Comparison of ENCODE assay signal across 8 mouse cellular contexts in genomic region chr5:64155861-64156550, GRCm38 (mm10). TPM values are rescaled to one million over a fixed set of nuclear protein-coding genes. Genes with fewer than 3 reads are reported as not detected.
DNase-seq lines count a peak whose midpoint lies in the region; ATAC-seq and TF ChIP-seq lines count a peak whose summit lies in the region.

Tbc1d1 (plus strand) TSS chr5:64156305.

- peaks cover 5% of the 10 kb centered on the region for H3K4me1 ChIP-seq in heart, adult 2 months (ENCODE audit: control insufficient read depth, insufficient read depth, low read length)
- H3K4me1 ChIP-seq in limb, embryonic 14.5 days (ENCODE audit: control insufficient read depth, insufficient read depth, low read length) = peaks cover 7% of the 10 kb centered on the region; the same call in 1 of the 2 replicates

- no peak; the same call in 1 of the 2 replicates for TF ChIP-seq POLR2A in heart, adult 2 months (IDR thresholded peaks at IDR 0.05; ENCODE audit: insufficient read depth, low read depth, low read length)
- no peak for TF ChIP-seq POLR2A in limb, embryonic 14.5 days (IDR thresholded peaks at IDR 0.05; ENCODE audit: borderline replicate concordance, extremely low read depth, insufficient read depth, insufficient read length)

- H3K4me3 ChIP-seq in heart, adult 2 months = peak within 1 kb of the TSS; percentile 37
- H3K4me3 ChIP-seq in limb, embryonic 14.5 days (replicated peaks; ENCODE audit: low read length) = peak within 1 kb of the TSS; percentile 12; the same call in 1 of the 2 replicates

- WGBS in heart, adult 2 months = 13% methylated on average over 11 of the region's 11 CpGs
- 29% methylated on average over 11 of the region's 11 CpGs for WGBS in limb, embryonic 14.5 days

- H3K27ac ChIP-seq in heart, adult 2 months = peak within 1 kb of the TSS; percentile 44
- no peak within 1 kb of the TSS; the same call in 1 of the 2 replicates for H3K27ac ChIP-seq in limb, embryonic 14.5 days (replicated peaks; ENCODE audit: low read depth, low read length)

- intact Hi-C loops in heart, adult 2 months (cut with DNase I) = loop anchor here (5.0 kb wide), 1 partner anchor 41 kb away; no protein-coding TSS in a partner anchor

- peak; percentile 28 for DNase-seq in layer of hippocampus, adult 11-12 months (ENCODE audit: low spot score)
- DNase-seq in layer of hippocampus, adult 9-10 months (ENCODE audit: low spot score) = no peak
- peak; percentile 69 for DNase-seq in embryo, embryonic 10.5 days (ENCODE audit: low spot score)
- DNase-seq in heart, adult 2 months = peak; percentile 49 to 70
- peak; percentile 55 for DNase-seq in kidney, adult 18-20 months
- no peak for DNase-seq in limb, embryonic 14.5 days (ENCODE audit: low spot score)
- DNase-seq in naive thymus-derived CD4-positive, alpha-beta T cell, adult 2 months (ENCODE audit: low read depth) = peak; percentile 66
- peak; percentile 26 for DNase-seq in testis, postnatal 14 days (ENCODE audit: low spot score)

- no peaks in the 10 kb centered on the region for H3K79me2 ChIP-seq in heart, adult 2 months (replicated peaks; ENCODE audit: control insufficient read depth, insufficient read depth, low read length)

- no peak for TF ChIP-seq EP300 in heart, adult 2 months (IDR thresholded peaks at IDR 0.05; ENCODE audit: insufficient read depth, low read depth, low read length)

- ATAC-seq in limb, embryonic 14.5 days (ENCODE audit: low FRiP score, low read depth) = no peak

- no peaks in the 10 kb centered on the region for H3K9me3 ChIP-seq in limb, embryonic 14.5 days (ENCODE audit: control insufficient read depth, low read length)

- peaks cover 3% of the 10 kb centered on the region; the same call in 1 of the 2 replicates for H3K27me3 ChIP-seq in heart, adult 2 months (ENCODE audit: control insufficient read depth, insufficient read depth, low read length)
- peaks cover 33% of the 10 kb centered on the region for H3K27me3 ChIP-seq in limb, embryonic 14.5 days (ENCODE audit: control insufficient read depth, insufficient read depth, low read length)

- peak within 1 kb of the TSS; percentile 51; the same call in 1 of the 2 replicates for H3K9ac ChIP-seq in heart, adult 2 months (ENCODE audit: low read depth, low read length)
- no peak within 1 kb of the TSS for H3K9ac ChIP-seq in limb, embryonic 14.5 days (ENCODE audit: low read depth, low read length, severe bottlenecking)

- H3K36me3 ChIP-seq in heart, adult 2 months (ENCODE audit: control insufficient read depth, insufficient read depth, low read length) = no peaks in the 10 kb centered on the region
- H3K36me3 ChIP-seq in limb, embryonic 14.5 days (ENCODE audit: control insufficient read depth, insufficient read depth, low read length) = no peaks in the 10 kb centered on the region

- H3K4me2 ChIP-seq in limb, embryonic 14.5 days (replicated peaks; ENCODE audit: low read depth, low read length, severe bottlenecking) = peak within 1 kb of the TSS; percentile 28; the same call in 1 of the 2 replicates

- no peak for TF ChIP-seq CTCF in heart, adult 2 months (IDR thresholded peaks at IDR 0.05)

RNA-seq across cellular contexts. Expression of gene Tbc1d1, which starts in this region (rescaled TPM):
- total RNA-seq in heart, adult 2 months (2021) = 10 to 100 TPM; 13.2 to 13.6 TPM
- 22.1 and 28.6 TPM in 2 replicates for polyA plus RNA-seq in heart, adult 2 months (2012; rRNA removed)
- polyA plus RNA-seq in limb, embryonic 14.5 days (2012; rRNA removed) = 22.9 and 25.5 TPM in 2 replicates
- polyA plus RNA-seq in limb, embryonic 14.5 days (2014; fragmentation: Nextera tagmentation; extraction: Ambion mirVana) = 23.1 and 25.8 TPM in 2 replicates

Comparison
In these comparisons a context has a peak if more than half of its experiments do, and no peak if none do; other contexts are left out.
1. DNase-seq: peak in layer of hippocampus, adult 11-12 months (single experiment), embryo, embryonic 10.5 days (single experiment), heart, adult 2 months (2 of 2), kidney, adult 18-20 months (single experiment), naive thymus-derived CD4-positive, alpha-beta T cell, adult 2 months (single experiment) and testis, postnatal 14 days (single experiment); none in layer of hippocampus, adult 9-10 months (single experiment) and limb, embryonic 14.5 days (single experiment).